Mouse (Mus musculus): Measurements from ENCODE around the gene Emx1. TPM values are rescaled to one million over a fixed set of nuclear protein-coding genes. Genes with fewer than 3 reads are reported as not detected.

Gene Emx1
- polyA plus RNA-seq (2017; shearing (Covaris generic)) = not detected

GRCm38 (mm10) chr6:85187340-85188211 is at the start of gene Emx1:
Emx1 (plus strand) TSS chr6:85187438.

Other genes starting within 250 kb of the Emx1 start
- 35.4 TPM for gene Exoc6b, start 117.9 kb upstream of the Emx1 start, polyA plus RNA-seq (2017; shearing (Covaris generic))
- gene Spr, start 49.7 kb upstream of the Emx1 start, polyA plus RNA-seq (2017; shearing (Covaris generic)) = 48.0 TPM
- gene Sfxn5, start 146.0 kb downstream of the Emx1 start, polyA plus RNA-seq (2017; shearing (Covaris generic)) = 1.5 TPM
- gene Rab11fip5, start 187.2 kb downstream of the Emx1 start, polyA plus RNA-seq (2017; shearing (Covaris generic)) = 0.58 TPM
- gene Noto, start 236.4 kb downstream of the Emx1 start, polyA plus RNA-seq (2017; shearing (Covaris generic)) = not detected
- 34.2 TPM for gene Smyd5, start 244.6 kb downstream of the Emx1 start, polyA plus RNA-seq (2017; shearing (Covaris generic))